Mouse (Mus musculus) adrenal gland, adult 18-20 months (tissue): Measurements from ENCODE around the gene Gsap. TPM values are rescaled to one million over a fixed set of nuclear protein-coding genes. Genes with fewer than 3 reads are reported as not detected.

Source experiments
- DNase-seq, 2 experiments: peaks; one replicate each; pipeline ENCODE4 v3.0.0; 2021 to 2022; ENCODE audit warnings: low spot score in 2 of 2
- long read RNA-seq, 2 experiments: library from polyadenylated mRNA; stranded (forward); transcript quantifications; one replicate each; pipeline ENCODE4 v2.0.0; 2021
- total RNA-seq, 2 experiments: library from RNA; stranded (reverse); gene quantifications; 1 replicate in 1 of 2; 2 replicates in 1 of 2; pipeline ENCODE4 v1.2.3; 2021

Gsap gene
- 1 to 10 TPM; 5.0 TPM for total RNA-seq
- long read RNA-seq, experiment 1, partial matches to known transcripts = 0 of 3 reads
- long read RNA-seq, experiment 1, other reads (novel, unspliced or antisense) = 0 of 3 reads
- long read RNA-seq, experiment 2, transcript Gsap-201 (31 exons, 3,745 nt) = major isoform, 7 of 14 reads
- long read RNA-seq, experiment 2, partial matches to known transcripts = 2 of 14 reads
- long read RNA-seq, experiment 2, other reads (novel, unspliced or antisense) = 5 of 14 reads

DNA sequence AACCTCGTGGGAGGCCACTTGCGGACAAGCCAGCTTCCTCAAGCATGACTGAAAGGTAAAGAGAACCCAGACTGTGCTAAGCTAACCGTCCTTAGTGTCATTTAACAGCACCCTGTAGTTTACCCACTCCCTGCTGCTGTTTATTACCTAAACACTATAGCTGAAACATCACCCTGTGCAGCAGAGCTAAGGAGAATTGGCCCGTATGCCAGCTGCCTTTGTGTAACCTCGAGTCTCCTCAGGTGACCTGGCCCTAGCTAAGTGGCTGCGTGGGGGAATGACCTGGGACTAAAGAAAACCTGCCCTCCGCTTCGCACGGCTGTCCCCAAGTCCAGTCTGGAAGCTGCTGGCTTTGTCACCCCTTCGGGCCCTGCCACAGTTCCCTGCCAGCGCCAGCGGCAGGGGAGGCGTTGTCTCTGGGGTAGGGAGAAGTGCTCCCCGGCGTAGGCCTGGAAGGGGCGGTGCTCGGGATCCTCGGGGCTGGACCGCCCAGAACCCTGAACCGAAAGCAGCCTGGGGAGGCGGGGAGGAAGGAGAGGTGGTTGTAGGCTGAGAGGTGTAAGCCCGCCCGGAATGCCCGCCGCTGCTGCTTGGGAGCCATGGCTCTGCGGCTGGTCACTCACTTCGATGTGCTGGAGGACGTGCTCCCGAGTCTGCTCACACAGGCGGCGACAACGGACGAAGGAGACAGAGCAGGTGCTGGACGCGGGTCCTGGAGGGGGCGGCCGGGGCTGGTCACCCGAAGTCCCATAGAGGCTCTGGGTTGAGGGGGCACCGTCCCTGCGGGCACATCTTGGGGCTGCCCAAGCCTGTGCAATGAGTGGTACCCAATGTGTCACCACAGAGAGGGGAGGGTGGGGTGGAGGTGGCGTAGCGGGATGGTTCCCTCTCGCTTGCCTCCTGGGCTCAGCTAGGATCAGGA, at the start of gene Gsap:
Gene Gsap, plus strand, starts transcription at position 492 of the 922 bp plus-strand sequence.
- DNase-seq = peak; percentile 66 to 73

DNA sequence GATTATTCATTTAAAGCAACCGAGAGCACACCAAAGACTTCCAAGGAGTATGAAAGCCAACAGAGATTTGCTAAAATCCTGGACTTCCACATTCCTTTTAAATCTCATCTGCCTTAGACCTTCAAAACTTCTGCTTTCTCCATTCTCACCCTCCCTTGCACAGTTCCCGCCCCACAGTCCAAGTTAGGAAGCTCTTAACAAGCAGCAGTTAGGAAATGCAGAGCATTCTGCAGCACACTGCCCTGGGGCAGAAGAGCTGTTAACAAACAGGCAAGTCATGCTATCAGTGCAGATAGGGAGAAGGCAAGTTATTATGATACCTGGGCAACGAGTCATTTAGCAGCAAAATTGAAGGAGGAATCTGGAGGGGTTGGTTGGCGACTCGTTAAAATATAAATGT, 49.5 kb upstream of the Gsap start:
- DNase-seq = no peak

DNA sequence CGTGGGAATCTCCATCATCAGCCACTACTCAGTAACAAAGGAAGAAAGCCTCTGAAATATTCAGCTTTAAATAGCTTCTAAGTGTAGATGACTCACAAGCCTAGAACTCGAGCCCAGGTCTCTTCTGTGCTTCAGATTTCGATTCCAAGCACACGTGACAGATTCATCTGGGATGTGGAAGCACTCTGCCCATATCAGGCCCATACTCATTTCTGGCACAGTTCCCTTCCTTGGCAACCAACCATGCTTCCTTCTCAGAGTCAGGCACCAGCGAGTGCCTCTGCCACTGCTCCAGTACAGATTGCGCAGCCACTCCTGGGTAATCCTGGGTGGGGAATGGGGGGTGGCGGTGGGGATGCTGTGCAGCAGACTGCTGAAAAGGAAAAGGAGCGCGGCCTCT, 46.5 kb upstream of the Gsap start:
- peak; percentile 49 to 63 for DNase-seq

DNA sequence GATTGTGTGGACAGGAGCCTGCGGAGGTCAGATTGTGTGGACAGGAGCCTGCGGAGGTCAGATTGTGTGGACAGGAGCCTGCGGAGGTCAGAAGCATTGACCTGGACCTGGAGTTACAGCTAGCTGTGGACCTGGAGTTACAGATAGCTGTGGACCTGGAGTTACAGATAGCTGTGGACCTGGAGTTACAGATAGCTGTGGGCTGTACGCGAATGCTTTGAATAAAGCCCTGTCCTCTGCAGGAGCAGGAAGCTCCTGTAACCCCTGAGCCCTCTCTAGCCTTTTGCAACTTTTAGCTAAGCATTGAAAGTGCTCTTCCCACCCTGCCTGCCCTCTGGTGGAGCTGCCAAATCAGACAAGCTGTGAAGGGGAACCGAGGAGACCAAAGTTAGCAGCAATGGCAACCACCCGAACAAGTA, 44.9 kb upstream of the Gsap start:
- peak in 1 of 2 experiments; percentile 27 for DNase-seq

GRCm38 (mm10) chr5:21141626-21142025, 44.4 kb upstream of the Gsap start:
- no peak for DNase-seq

DNA sequence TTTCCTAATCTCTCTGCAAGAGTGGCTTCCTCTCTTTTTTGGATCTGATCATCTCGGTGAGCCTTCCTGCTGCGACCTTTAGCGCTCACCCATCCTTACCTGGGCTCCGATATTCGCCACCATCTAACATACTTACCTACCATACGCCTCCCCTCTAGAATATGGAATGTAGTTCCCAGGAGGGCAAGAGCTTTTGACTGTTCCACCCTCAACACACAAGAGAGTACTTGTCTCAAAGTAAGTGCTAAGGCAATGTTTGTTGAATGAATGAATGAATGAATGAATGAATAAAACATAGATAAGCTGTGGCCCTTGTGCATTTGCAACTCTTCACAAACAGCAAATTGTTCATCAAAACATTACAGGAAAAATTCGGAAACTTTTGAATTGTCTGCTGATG, 43.0 kb upstream of the Gsap start:
- DNase-seq = no peak

GRCm38 (mm10) chr5:21144506-21145169, 41.4 kb upstream of the Gsap start:
- DNase-seq = peak; percentile 34 to 52

DNA sequence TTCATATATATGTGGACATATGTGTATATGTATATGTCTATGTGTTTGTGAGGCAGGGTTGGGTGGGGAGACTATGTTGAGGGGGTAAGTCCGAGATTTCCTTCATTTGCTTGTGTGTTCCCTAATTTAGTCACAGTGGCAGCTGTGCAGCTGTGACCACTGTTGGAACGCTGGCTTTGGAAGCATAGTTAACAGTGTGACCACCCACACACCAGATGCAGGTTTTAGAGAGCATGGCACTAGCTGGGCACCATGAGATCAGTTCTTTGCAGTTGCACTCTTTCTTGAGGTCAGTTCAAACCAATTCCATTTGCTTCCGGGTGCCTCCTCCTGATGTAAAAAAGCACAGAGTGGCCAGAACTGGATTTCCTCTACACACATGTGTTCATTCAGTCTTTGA, 37.7 kb upstream of the Gsap start:
- DNase-seq = no peak

GRCm38 (mm10) chr5:21153672-21154071, 32.4 kb upstream of the Gsap start:
- no peak for DNase-seq

DNA sequence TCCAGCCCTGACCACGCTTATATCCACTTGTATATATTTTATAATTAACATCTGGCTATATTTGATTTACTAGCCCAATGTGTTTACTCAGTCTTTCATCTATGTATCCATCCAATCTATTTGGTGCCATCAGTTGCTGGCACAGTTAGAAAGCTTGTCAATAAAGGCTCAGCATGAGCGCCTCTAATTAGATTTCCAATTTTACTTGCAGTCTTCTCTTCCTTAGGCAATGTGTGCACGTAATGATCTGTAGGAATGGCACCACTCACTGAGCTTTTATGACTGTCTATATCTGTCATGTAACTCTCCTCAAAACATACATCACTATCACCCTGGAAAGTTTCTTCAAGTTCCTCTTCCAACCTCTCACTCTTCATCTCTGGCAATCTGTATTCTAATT, 29.3 kb upstream of the Gsap start:
- DNase-seq = no peak

- no peak for DNase-seq
Observed at GRCm38 (mm10) chr5:21159536-21159935, 26.5 kb upstream of the Gsap start.

- no peak for DNase-seq
Observed at GRCm38 (mm10) chr5:21160781-21161180, 25.3 kb upstream of the Gsap start.

GRCm38 (mm10) chr5:21163421-21163820, 22.6 kb upstream of the Gsap start:
- DNase-seq = no peak

DNA sequence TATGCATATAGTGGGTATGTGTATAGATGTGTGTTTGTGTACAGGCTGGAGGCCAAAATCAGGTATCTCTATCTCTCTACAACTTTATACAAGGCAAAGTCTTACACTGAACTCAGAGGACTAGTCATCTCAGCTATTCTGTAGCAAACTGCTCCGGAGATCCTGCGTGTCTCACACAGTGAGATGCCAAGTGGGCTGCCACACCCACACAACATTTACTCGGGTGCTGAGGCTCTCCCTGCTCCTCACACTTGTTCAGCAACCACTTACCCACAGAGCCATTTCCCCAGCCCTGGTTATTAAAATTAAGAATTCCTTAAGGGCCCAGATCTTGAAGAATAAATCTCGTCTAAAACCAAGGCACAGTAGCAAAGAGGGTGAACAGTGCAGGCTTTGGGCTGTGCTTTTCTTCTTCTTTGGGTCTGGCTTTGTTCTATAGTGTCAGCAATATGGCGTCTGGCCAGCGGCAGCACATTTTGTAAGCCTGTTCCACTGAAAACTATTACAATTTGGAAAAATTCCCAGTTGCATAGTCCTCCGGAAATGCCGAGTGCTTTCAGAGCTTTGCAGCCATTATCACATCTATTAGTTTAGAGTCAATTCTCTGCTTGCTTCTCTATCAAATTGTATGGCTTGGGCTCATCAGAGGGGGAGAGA, 17.2 kb upstream of the Gsap start:
- peak in 1 of 2 experiments; percentile 32 for DNase-seq

- no peak for DNase-seq
Observed at GRCm38 (mm10) chr5:21169346-21169745, 16.7 kb upstream of the Gsap start.

DNA sequence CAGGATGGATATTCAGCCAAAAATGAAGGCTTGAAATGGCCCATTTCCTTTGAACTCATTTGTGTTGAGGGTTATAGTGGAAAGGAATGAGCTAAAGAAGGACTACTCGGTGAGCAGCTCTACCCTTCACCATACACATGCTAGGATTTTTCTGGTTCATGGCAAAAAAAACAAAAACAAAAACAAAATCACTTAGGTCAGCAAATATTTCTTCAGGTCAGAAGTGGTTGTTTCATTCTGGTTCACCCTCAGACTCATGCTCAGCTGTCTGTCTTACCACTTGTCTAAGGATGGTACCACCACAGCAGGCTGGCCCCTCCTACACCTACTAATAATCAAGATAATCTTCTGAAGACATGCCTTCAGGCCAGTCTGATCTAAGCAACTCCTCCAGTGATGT, 16.2 kb upstream of the Gsap start:
- DNase-seq = no peak

DNA sequence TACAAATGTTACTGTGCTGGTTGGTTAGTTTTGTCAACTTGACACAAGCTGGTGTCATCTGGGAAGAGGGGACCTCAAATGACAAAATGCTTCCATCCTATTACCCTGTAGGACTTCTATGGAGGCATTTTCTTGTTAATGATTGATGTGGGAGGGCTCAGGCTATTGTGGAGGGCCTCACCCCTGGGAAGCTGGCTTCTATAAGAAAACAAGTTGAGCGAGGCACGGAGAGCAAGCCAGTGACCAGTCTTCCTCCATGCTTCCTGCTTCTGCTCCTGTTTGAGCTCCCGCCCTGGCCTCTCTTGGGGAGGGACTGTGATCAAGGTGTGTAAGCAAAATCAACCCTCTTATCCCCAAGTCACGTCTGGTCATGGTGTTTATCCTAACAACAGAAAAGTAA, 15.6 kb upstream of the Gsap start:
- no peak for DNase-seq

GRCm38 (mm10) chr5:21170898-21171297, 15.2 kb upstream of the Gsap start:
- DNase-seq = no peak

- no peak for DNase-seq
Observed at GRCm38 (mm10) chr5:21171336-21171735, 14.7 kb upstream of the Gsap start.

DNA sequence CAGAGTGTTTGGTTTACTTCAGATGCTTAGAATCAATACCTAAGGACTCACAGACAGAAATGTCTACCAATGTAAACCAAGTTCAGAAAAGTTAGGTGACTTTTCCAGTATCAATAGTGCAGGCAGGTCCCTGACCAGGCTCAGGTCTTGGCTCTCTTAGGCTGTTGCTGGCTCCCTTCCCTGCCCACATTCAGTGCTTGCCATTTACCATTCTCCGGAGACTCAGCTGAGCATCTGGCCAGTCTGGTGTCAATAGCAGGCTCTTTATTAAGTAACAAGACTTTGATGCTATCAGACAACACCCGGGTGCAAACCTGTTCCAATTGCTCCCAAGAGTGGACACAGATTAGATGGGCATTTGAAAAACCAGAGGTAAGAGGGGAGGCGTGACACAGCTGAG, 13.7 kb upstream of the Gsap start:
- DNase-seq = no peak
